Comparison of ENCODE assay signal across 8 mouse cellular contexts in genomic region chr6:38875258-38876070, GRCm38 (mm10). TPM values are rescaled to one million over a fixed set of nuclear protein-coding genes. Genes with fewer than 3 reads are reported as not detected.
DNase-seq lines count a peak whose midpoint lies in the region; ATAC-seq and TF ChIP-seq lines count a peak whose summit lies in the region.

TSS of gene Tbxas1 (plus strand) at chr6:38875404.

- ATAC-seq in CD4-positive, CD25-positive, alpha-beta regulatory T cell, adult 4 months, result peak; percentile 26
- ATAC-seq in erythroblast, adult 5-6 weeks (replicated peaks; ENCODE audit: low FRiP score, poor library complexity, severe bottlenecking), result peak; percentile 42; the same call in 1 of the 2 replicates
- peak; percentile 71 for ATAC-seq in heart, embryonic 14.5 days (ENCODE audit: insufficient number of reproducible peaks, insufficient read depth, low FRiP score, low read depth)
- no peak for ATAC-seq in neutrophil, adult 5-6 weeks (ENCODE audit: extremely low read depth, insufficient number of reproducible peaks, low FRiP score, poor library complexity, severe bottlenecking)

- peak within 1 kb of the TSS; percentile 68 for H3K27ac ChIP-seq in bone marrow macrophage, adult 2 months (ENCODE audit: insufficient read depth, low read depth, low read length)
- peak within 1 kb of the TSS; percentile 68 to 93 for H3K27ac ChIP-seq in heart, embryonic 14.5 days (replicated peaks in 1 of 2; ENCODE audit: control insufficient read depth in 1 of 2, insufficient read depth in 1 of 2, low read depth in 2 of 2, low read length in 2 of 2)

- TF ChIP-seq POLR2A in bone marrow macrophage, adult 2 months (IDR thresholded peaks at IDR 0.05; ENCODE audit: borderline replicate concordance, low read depth, low read length), result no peak
- TF ChIP-seq POLR2A in lung, adult 2 months (IDR thresholded peaks at IDR 0.05; ENCODE audit: borderline replicate concordance, extremely low read depth, low read depth, low read length), result no peak

- peak; percentile 45 to 72 for DNase-seq in kidney, postnatal 36 days
- peak; percentile 59 for DNase-seq in lung, adult 2 months
- peak; percentile 33 to 35 for DNase-seq in thymus, postnatal 10 days (ENCODE audit: low spot score in 2 of 2)

- WGBS in heart, embryonic 14.5 days, result under 1% methylated on average over 38 of the region's 77 CpGs
- WGBS in lung, adult 2 months, result 2% methylated on average over 58 of the region's 77 CpGs

- peak within 1 kb of the TSS; percentile 99 for H3K4me3 ChIP-seq in bone marrow macrophage, adult 2 months (ENCODE audit: insufficient read depth, low read length)
- peak within 1 kb of the TSS; percentile 72 to 92 for H3K4me3 ChIP-seq in heart, embryonic 14.5 days (ENCODE audit: control insufficient read depth in 1 of 2, insufficient read depth in 1 of 2, low read depth in 1 of 2, low read length in 2 of 2)
- H3K4me3 ChIP-seq in lung, adult 2 months (replicated peaks; ENCODE audit: extremely low read depth, low read depth, low read length), result peak within 1 kb of the TSS; percentile 99

- TF ChIP-seq CTCF in bone marrow macrophage, adult 2 months (IDR thresholded peaks at IDR 0.05; ENCODE audit: low read depth, low read length), result no peak; the same call in 1 of the 2 replicates
- no peak for TF ChIP-seq CTCF in lung, adult 2 months (IDR thresholded peaks at IDR 0.05; ENCODE audit: insufficient read depth, low read length)

- peaks cover 22% of the 10 kb centered on the region for H3K4me1 ChIP-seq in bone marrow macrophage, adult 2 months (ENCODE audit: control insufficient read depth, insufficient read depth, low read length)
- H3K4me1 ChIP-seq in heart, embryonic 14.5 days (ENCODE audit: control insufficient read depth in 2 of 2, insufficient read depth in 2 of 2, low read length in 2 of 2), result peaks cover 0 to 10% of the 10 kb centered on the region in 2 experiments; a peak in 3 of 4 replicates
- H3K4me1 ChIP-seq in lung, adult 2 months (ENCODE audit: control insufficient read depth, insufficient read depth, low read length), result peaks cover 8% of the 10 kb centered on the region

- H3K9me3 ChIP-seq in heart, embryonic 14.5 days (ENCODE audit: control insufficient read depth, low read length), result no peaks in the 10 kb centered on the region

- peak within 1 kb of the TSS; percentile 74 for H3K4me2 ChIP-seq in heart, embryonic 14.5 days (ENCODE audit: low read length)

- no peaks in the 10 kb centered on the region for H3K27me3 ChIP-seq in heart, embryonic 14.5 days (ENCODE audit: control insufficient read depth, insufficient read depth, low read length)

- H3K9ac ChIP-seq in heart, embryonic 14.5 days (ENCODE audit: low read length), result peak within 1 kb of the TSS; percentile 96

- H3K36me3 ChIP-seq in heart, embryonic 14.5 days (ENCODE audit: control insufficient read depth, insufficient read depth, low read length), result 0 out of 2 replicates have a peak, but pooled peaks cover 4% of the 10 kb centered on the region

RNA-seq across cellular contexts. Expression of gene Tbxas1, which starts in this region (rescaled TPM):
- under 1 TPM in 1 of 2 experiments, not detected in 1; 0.91 TPM for polyA plus RNA-seq in CD4-positive, CD25-positive, alpha-beta regulatory T cell, adult 4 months (2017; shearing (Covaris generic))
- polyA plus RNA-seq in bone marrow macrophage, adult 2 months (2012; ENCODE audit: insufficient read depth, insufficient read length, missing spikeins), result 101 and 115 TPM in 2 replicates
- 55.9 and 63.7 TPM in 2 replicates for total RNA-seq in erythroblast, adult 5-6 weeks (2015; ENCODE audit: low replicate concordance)
- 83.5 and 85.7 TPM in 2 replicates for total RNA-seq in erythroblast, adult 5-6 weeks (2017; ENCODE audit: low replicate concordance)
- 1.2 and 1.5 TPM in 2 replicates for polyA plus RNA-seq in heart, embryonic 14.5 days (2014; fragmentation: Nextera tagmentation; extraction: Ambion mirVana)
- 7.3 and 9.1 TPM in 2 replicates for polyA plus RNA-seq in lung, adult 2 months (2012; rRNA removed)
- total RNA-seq in neutrophil, adult 5-6 weeks (2017), result 22.3 TPM in 2 replicates

Comparison
In these comparisons a context has a peak if more than half of its experiments do, and no peak if none do; other contexts are left out.
1. RNA of gene Tbxas1 (polyA plus RNA-seq): 101 to 115 TPM in bone marrow macrophage, adult 2 months; 7.3 to 9.1 TPM in lung, adult 2 months, 1.2 to 1.5 TPM in heart, embryonic 14.5 days and 0.91 TPM in CD4-positive, CD25-positive, alpha-beta regulatory T cell, adult 4 months; every median in the first group is over 10 times any median in the second.
2. Peak in ATAC-seq in CD4-positive, CD25-positive, alpha-beta regulatory T cell, adult 4 months; RNA of the gene not detected or under 1 TPM.
3. Peak in every context shown above with its lines, with median percentiles within 50 percentile points of each other: H3K4me3 ChIP-seq and DNase-seq.